Mouse (Mus musculus) gastrocnemius, adult 18-20 months (tissue): ENCODE measurements around the gene Pik3r6. TPM values are rescaled to one million over a fixed set of nuclear protein-coding genes. Genes with fewer than 3 reads are reported as not detected.

Experiments used
- DNase-seq: peaks from one replicate; pipeline ENCODE4 v3.0.0; 2021; ENCODE audit warnings: low spot score
- total RNA-seq, 2 experiments: library from RNA; stranded (reverse); gene quantifications; 2 replicates each; pipeline ENCODE4 v1.2.3; 2021

Gene Pik3r6
- total RNA-seq, 2 experiments from 2014 or later: 0.82 to 1.2 TPM

DNA sequence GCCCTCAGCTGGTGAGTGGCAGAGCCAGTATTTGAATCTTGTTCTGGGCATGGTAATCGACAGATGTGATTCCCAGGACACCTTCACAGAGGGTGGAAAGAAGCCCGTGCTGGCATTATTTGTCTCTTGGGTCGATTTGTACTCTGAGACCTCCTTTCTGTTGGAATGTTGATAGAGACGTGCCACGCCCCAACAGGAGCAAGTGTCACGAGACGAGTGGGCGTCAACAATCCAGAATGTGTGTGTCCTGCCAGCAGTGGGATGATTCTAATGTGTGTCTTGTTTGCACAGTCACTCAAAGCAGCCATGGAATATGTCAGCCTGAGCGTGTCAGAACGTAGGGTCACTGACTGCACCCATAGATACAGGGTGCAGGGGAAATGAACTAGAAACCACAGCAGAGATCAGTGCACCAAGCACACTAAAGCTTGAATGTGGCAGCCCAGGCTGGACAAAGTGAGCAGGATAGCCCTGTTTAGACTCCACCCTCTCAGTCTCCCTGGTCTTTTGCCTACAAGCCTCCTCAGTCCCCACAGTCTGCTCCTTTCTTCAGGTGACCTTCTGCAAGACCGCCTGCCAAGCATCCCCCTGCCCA lies 29.2 kb downstream of the Pik3r6 start:
- DNase-seq: no peak

- DNase-seq: no peak
Observed at GRCm38 (mm10) chr11:68532773-68533172, 30.0 kb downstream of the Pik3r6 start.

DNA sequence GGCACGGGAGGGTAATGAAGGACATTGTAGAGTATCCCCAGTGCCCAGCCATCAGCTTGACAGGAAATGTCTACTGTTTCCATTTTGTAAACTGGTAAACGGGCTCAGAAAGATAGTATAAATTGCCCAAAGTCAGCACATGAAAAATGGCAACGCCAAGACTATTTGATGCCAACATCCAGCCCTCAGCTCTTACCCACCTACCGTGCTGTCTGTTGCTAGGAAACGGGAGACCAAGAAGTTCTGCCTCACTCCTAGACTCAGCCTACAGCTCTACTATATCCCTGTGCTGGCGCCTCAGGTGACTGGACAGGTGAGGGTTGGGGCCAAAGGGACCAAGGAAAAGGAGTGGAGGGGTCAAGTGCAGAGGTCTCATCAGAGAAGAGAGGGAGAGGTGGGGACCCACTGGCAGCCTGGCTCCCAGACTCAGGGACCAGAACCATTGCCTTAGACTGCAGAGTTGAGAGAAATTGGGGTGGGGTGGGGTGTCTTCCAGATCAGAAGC lies 31.2 kb downstream of the Pik3r6 start:
- DNase-seq: no peak

GRCm38 (mm10) chr11:68536026-68536425 lies 33.2 kb downstream of the Pik3r6 start:
- DNase-seq: no peak

DNA sequence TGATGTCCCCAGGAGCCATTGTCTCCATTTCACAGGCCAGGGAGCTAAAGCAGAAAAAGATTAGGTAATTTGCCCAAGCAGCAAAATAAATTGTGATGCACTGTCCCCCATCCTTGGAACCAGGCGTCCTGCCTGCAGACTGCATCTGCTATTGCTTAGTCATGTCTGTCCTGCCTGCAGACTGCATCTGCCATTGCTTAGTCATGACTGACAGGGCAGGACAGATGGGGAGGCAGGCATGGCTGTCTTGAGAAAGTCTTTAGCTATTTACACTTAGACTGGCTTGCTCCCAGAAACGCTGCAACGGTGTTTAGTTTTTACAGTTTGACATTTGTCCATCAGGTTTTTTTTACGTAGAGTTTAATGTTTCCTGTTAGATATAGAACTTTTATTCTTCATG lies 33.6 kb downstream of the Pik3r6 start:
- no peak for DNase-seq

GRCm38 (mm10) chr11:68539621-68540020 lies 36.8 kb downstream of the Pik3r6 start:
- DNase-seq: no peak

- no peak for DNase-seq
Observed at GRCm38 (mm10) chr11:68544554-68544953, 41.7 kb downstream of the Pik3r6 start.

DNA sequence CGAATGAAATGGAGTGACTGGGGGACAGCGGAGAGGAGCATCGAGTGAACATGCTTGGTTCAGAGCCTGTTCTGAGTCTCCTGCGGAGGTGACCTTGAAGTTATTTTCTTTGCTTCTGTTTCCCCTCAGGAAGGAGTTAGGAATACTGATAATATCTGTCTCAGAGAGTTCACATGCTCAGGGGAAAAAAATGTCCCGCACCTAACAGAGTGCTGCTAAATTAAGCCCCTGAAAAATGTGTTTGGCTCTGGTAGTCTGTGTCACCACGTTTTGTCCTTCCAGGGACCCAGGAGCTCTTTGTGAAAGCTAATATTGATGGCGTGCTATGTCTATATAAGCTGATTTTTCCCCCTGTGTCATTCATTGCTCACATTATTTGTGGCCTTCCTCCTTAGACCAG lies 42.4 kb downstream of the Pik3r6 start:
- no peak for DNase-seq

DNA sequence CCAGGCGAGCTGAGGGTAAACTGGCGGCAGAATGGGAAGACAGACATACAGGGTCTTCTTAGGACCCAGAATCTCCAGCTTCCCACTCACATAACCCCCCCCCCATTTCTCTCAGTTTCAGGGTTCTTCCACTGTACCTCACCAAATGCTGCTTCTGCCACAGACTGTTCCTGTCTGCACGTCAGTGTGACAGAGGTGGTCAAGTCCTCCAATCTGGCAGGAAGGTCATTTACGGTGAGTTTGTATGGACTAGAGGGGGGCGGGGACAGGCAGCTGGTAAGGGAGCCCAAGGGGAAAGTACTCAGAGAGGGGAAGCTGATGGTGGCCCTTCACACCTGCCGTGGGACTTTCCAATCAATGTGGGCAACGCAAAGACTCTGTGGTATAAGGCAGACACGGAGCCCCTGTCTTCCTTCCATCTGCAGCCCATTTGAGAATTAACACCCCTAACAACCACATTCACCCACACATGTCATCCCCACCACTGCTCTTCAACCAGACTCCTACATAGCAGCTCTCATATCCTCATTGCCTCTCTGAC lies 42.9 kb downstream of the Pik3r6 start:
- no peak for DNase-seq

GRCm38 (mm10) chr11:68547484-68547883 lies 44.7 kb downstream of the Pik3r6 start:
- no peak for DNase-seq

GRCm38 (mm10) chr11:68549597-68549996 lies 46.8 kb downstream of the Pik3r6 start:
- no peak for DNase-seq

DNA sequence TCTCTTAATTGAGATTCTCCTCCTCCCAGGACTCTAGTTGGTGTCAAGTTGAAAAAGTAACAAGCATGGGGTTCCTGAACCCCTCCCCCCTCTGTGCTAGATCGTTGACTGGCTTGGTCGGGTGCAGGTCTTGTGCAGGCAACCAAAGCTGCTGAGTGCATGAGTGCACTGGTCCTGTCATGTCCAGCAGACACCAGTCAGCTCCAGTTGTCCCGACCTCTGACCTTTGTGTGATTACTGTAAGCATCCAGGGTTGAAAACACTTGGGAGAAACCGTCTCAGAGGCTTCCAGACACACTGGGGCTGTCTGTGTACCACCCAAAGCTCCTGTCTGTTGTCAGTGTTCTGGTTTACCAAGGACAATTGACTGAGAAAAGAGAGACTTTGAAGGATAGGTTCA lies 47.5 kb downstream of the Pik3r6 start:
- DNase-seq: no peak

DNA sequence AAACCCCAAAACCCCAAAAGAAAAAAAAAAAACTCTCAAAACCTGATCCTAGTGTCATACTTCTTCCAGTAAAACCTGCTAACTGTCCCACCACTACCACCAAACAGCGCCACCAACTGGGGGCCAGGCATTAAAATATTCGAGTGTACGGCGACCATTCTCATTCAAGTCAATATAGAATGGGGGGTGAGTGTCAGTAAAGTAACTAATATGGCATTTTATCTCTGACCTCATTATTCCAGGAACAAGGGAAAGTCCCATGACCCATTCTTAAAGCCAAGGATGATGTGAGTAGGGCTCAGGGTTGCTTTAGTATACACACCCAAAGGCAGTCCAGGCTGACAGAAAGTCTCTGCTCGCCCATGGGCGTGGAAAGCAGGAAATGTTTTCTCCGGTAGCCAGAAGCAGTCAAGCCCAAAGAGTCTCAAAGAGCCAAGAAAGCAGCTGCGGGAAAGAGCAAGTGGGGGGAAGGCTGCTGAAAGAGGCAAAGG lies 51.2 kb downstream of the Pik3r6 start:
- DNase-seq: peak; percentile 40

DNA sequence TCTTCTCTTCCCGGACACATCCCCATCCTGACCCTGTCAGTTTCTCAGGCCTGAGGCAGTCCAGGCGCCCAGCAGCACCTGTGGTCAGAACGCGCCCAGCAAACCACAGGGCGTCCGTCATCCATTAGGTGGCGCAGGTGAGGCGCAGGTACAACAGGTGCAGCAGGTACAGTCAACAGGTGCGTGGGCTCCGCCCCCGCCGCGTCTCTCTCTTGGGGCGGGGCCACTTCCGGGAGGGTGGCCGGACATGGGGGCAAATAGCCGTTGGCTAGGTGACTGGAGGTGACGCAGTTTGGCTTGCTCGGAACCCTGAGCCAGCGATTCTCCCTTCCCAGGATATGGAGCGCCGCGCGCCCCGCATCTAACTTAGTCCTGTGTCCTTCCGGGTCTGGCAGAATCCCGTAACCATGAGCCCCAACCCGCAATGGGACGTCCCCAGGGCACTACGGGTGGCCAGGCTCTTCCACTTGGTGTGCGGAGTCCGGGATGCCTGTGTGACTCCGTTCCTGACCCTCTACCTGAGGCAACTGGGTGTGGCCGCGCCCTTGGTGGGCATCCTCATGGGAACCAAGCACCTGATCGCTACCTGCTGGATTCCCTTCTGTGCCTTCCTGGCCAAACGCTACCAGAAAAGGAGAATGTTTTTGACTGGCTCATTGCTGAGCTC lies 53.2 kb downstream of the Pik3r6 start, which contains the start of gene Mfsd6l:
Mfsd6l (plus strand) TSS at position 269 of the 667 bp plus-strand sequence.
- no peak for DNase-seq

DNA sequence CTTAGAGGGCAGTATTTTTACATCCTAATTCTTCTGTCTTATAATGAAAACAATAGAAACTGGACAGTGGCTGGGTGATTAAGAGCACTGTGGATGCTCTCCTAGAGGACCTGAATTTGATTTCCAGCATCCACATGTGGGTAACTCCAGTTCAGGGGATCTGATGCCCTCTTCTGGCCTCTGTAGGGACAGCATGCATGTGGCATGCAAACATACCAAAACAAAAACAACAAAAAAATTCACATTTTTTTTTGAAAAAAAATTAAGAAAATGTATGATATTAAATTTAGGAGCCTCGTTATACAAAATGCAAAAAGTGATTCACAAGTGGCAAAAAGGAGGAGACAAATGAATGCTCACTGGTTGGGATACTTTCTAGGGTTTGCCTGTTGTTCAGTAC lies 56.7 kb downstream of the Pik3r6 start:
- DNase-seq: no peak

GRCm38 (mm10) chr11:68561957-68562950 lies 59.4 kb downstream of the Pik3r6 start:
- no peak for DNase-seq

DNA sequence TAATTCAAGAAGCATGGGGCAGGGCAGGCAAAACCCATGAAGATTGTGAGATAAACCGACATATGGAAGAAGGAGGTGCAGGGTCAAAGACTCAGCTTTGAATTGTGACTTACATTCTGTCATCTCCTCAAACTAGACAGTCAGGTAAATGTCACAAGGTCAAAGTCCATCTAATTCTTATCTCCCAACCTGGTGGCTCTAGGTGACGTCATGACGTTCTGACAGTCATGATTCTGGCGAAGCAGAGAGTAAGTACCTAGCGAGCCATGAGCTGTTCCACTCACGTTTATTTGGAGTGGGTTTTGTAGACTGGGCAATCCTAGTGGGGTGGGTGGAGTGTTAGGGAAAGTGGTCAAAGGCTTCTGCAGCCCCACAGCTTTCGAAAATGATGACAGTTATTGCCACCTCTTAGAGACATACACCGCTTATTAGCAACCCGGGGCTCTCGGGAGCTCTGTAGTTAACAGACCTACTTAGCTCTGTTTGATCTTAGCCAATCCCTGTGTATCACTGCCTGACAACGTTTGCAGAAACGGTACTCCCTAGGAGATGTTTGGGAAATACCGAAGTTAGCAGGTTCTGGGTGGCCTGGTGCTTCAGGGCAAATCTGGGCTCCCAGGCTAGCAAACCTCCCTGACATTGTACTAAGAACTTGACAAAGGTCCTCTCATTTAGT lies 61.7 kb downstream of the Pik3r6 start:
- DNase-seq: no peak

DNA sequence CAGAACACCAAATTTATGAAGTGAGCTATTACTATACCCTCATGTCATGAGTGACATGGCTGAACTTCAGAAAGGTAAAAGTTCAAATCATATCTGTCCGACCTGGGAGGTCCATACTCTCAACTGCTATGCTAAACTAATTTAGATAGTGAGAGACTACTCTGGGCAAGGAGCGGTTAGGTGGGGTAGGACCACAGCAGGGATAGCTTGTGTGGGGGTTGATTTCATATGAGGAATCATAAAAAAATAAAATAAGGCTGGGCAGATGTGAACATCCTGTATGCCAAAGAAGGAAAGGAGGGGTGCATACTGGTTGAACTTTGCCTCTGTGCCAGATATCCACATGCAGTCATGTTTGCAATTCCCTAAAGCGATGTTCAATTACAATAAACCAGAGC lies 62.2 kb downstream of the Pik3r6 start:
- no peak for DNase-seq

DNA sequence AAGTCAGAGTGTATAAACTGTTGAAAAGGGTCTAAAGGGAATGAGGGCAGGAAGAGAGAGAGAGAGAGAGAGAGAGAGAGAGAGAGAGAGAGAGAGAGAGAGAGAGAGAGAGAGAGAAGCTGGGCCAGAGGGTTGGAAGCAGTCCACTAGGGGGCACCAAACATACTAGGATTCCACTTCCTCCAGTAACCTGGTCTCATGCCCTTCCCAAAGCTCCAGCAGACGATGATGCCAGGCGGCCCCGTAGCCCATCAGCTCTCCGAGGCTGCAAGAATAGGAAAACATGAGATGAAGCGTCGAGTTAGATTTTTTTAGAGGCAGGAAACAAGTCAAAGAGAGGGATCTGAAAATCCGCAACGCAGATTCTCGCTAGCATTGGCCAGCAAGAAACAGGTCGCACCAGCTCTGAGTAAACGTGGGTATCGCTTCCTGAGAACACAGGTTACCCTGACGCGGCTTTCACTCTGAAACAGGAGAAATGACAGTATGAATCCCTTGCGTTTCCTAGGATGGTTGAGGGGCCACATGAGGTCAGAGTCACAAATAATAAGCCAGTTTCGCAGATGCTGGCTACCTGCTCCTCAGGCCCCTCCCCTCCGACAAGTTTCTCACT lies 63.7 kb downstream of the Pik3r6 start:
- DNase-seq: peak; percentile 69

- DNase-seq: peak; percentile 19
Observed at GRCm38 (mm10) chr11:68570861-68571260, 68.0 kb downstream of the Pik3r6 start.
